In genomic region chr17:22739581-22740178, GRCm38 (mm10) we compare ENCODE assay signal across 8 mouse cellular contexts.
DNase-seq lines count a peak whose midpoint lies in the region; ATAC-seq lines count a peak whose summit lies in the region.

No protein-coding gene starts in this region.

- peaks cover 18% of the 10 kb centered on the region for H3K36me3 ChIP-seq in hindbrain, embryonic 15.5 days

- peak overlapping the region; percentile 57 for H3K4me3 ChIP-seq in hindbrain, embryonic 15.5 days

- peak; percentile 94 for ATAC-seq in hindbrain, embryonic 15.5 days (ENCODE audit: low FRiP score, low read depth)

- H3K27me3 ChIP-seq in hindbrain, embryonic 15.5 days: no peaks in the 10 kb centered on the region

- H3K4me1 ChIP-seq in hindbrain, embryonic 15.5 days (replicated peaks): peaks cover 16% of the 10 kb centered on the region

- WGBS in hindbrain, embryonic 15.5 days: 0% methylated on average over 25 of the region's 25 CpGs

- H3K4me2 ChIP-seq in hindbrain, embryonic 15.5 days: peak overlapping the region; percentile 62

- H3K27ac ChIP-seq in hindbrain, embryonic 15.5 days (replicated peaks): peak overlapping the region; percentile 88

- peak; percentile 76 for DNase-seq in adipocyte (ENCODE audit: low spot score)
- peak; percentile 71 to 72 for DNase-seq in cerebellum, postnatal 25 days
- peak; percentile 64 to 67 for DNase-seq in frontal cortex, postnatal 36 days (ENCODE audit: low spot score in 2 of 2)
- DNase-seq in layer of hippocampus, postnatal 36 days: peak; percentile 53 to 55
- peak; percentile 31 for DNase-seq in lung, postnatal 25 days (ENCODE audit: low spot score)
- peak; percentile 75 for DNase-seq in retina, embryonic 14.5 days (ENCODE audit: low spot score)
- DNase-seq in yolk sac, embryonic 10.5 days (ENCODE audit: low spot score): peak; percentile 82

- peaks cover 1% of the 10 kb centered on the region for H3K9me3 ChIP-seq in hindbrain, embryonic 15.5 days

- H3K9ac ChIP-seq in hindbrain, embryonic 15.5 days: peak overlapping the region; percentile 64

Comparison
In these comparisons a context has a peak if more than half of its experiments do, and no peak if none do; other contexts are left out.
1. Peak in every context shown above with its lines: DNase-seq, ATAC-seq, H3K4me3 ChIP-seq and H3K27ac ChIP-seq.
2. DNase-seq: peak in every context shown above with its lines; median percentile 82 in yolk sac, embryonic 10.5 days; 76 in adipocyte; 75 in retina, embryonic 14.5 days; 72 in cerebellum, postnatal 25 days; 66 in frontal cortex, postnatal 36 days; 54 in layer of hippocampus, postnatal 36 days; 31 in lung, postnatal 25 days.